Mouse (Mus musculus): ENCODE data around the gene Gm10570.

The Gm10570 gene

DNA sequence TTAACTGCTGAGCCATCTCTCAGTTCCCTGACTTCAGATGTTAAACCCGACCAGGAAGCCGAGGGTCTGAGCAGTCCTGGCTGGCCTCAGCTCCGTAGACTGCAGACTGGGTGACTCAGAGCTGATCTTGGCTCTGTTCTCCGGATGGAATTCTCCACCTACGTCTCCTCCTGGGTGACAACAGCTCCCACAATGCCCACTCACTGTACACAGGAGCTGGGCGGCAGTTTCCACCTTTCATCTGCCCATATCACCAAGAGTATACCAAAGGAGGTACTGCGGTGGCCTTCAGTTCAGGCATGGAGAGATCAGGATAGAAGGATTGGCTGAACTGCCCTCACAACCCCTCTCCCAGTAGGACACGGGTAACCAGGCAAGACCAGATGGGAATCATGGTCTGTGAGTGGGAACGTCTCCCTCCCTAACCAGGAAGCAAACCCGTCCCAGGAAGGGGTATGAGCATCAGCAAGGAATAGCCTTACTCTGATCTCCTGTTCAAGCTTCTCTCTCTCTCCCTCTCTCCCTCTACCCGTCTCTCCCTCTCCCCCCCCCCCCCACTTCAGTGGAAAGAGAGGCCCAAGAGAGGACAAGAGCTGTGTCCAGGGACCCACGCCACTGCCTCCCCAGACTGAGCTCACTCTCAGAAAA lies 34.7 kb downstream of the Gm10570 start:
- DNase-seq (ENCODE audit: low spot score in 2 of 2) = no peak

DNA sequence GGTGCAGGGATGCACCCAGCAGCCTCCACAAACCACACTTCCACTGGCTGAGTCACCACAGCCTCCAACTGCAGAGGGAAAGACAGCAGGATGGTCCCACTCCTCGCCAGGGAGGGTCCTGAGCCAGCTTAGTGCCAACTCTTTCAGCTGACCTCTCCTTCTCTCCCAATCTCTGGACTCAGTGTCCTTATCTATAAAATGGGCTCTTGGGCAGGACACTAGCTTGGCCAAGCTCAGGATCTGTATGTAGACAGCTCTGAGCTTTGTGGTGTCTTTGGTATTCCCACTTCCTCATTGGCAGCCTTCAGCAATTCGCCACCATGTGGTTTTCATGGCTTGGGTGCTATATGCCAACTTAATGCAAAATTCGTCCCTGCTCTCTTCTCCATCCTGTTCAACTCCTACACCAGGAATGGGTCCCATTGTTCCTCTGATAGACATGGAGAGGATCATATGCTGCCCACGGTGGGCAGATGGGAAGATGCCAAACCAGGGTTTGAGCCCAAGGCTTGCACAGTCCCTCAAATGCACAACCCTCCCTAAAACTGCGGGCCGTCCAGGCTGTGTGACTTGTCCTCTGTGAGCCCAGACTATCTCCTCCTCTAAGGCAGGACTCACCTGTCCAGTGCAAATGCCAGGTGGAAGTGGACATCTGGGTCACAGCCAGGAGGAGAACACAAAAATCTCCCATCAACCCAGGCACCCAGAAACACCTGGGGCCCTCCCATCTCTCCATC lies 37.7 kb downstream of the Gm10570 start:
- DNase-seq (ENCODE audit: low spot score in 2 of 2) = no peak

DNA sequence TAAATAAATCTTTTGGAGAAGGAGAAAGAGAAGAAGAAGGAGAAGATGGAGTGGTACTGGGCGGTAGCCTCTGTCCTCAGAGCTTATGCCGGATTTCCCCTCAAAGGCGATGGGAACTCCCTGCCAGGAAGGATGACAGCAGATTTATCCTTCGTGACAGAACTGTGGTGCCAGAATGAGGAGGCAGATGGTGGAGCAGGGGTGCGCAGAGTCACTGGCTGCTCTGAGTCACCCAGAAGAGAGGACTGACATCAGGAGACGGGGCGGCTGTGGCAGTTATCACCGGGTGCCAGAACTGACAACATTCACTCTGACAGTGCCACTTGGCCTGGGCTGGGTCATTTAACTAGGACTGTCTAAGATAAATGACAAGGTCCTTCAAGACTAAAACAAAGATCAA lies 38.4 kb downstream of the Gm10570 start:
- peak; percentile 48 to 57 for DNase-seq (ENCODE audit: low spot score in 2 of 2)

DNA sequence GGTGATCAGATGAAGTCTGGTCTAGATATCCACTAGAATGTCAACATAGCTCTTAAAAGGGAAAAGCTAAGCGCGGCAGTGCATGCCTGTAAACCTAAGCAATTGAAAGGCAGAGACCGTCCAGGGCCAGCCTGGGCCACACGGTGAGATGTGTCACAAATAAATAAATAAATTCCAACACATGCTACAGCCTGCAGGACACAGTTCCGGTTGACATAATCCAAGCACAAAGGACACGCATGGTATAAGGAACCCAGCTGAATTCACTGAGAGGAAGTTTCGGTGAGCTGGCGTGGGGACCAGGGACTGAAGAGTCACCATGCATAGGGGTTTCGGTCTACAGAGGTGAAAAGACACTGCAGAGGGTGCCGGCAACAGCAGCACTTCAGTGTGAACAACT lies 39.7 kb downstream of the Gm10570 start:
- no peak for DNase-seq (ENCODE audit: low spot score in 2 of 2)

DNA sequence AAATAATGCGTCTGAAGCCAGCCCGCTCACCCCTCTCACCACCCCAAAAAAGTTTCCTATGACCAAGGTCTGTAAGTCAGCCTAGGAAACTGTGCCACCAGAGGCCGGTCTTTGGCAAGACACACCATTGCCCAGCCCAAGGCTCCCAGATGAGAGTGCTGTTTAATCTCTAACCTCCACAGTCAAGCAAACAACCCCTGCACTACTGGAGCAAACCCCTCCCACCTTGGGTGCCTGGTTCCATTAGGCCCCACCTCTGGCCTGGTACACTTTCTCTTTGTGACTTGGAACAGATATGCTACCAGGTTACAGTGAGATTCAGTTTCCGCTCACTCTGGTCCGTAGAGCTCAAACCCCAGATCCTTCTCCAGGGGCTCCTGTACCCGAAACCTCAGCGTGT lies 41.4 kb downstream of the Gm10570 start:
- no peak for DNase-seq (ENCODE audit: low spot score in 2 of 2)

DNA sequence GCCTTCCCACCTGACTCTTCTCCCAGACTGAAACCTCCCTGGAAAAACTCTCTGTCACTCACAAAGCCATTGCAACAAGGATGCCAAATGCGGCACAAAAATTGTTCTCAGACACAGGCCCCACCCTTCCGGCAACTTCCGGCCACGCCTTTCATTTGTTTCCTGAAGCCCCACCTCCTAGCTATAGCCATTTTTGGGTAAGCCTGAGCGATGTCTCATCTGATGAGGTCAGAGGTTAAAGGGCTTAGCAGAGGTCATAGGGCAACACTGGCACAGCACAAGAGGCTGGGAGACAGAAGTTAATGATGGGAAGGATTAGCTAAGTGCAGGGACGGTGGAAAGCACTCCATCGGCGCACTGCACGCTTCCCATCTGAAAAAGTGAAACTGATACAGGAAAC lies 41.9 kb downstream of the Gm10570 start:
- DNase-seq (ENCODE audit: low spot score in 2 of 2) = no peak

DNA sequence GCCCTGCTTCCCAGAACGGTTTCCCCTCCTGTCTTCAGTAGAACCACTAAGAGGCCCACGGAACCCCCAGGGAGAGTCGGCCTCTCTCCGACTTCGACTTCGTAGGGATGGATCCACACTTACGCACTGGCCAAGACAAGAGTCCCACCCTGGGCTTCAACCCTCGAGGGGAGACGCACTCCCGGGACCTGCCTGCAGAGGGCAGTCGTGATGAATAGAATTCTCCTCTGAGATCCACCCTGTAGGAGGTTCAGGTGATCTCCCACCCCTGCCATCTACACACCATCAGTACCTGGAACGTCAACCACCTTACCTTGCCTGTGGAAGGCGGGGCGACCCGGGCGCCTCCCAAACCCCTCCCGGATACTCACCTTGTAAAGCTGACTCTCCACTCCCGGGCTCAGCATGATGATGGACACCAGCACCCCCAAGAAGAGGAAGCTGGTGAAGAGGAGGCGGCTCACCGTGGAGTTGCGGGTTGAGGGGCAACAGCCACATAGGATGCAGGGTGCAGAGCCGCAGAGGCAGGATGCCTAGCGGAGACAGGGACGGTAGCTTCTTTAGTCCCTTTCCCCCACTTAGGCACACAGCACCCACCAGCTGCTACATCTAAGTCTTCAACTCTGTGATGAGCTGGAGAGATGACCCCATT lies 43.6 kb downstream of the Gm10570 start:
- peak; percentile 26 to 36 for DNase-seq (ENCODE audit: low spot score in 2 of 2)

DNA sequence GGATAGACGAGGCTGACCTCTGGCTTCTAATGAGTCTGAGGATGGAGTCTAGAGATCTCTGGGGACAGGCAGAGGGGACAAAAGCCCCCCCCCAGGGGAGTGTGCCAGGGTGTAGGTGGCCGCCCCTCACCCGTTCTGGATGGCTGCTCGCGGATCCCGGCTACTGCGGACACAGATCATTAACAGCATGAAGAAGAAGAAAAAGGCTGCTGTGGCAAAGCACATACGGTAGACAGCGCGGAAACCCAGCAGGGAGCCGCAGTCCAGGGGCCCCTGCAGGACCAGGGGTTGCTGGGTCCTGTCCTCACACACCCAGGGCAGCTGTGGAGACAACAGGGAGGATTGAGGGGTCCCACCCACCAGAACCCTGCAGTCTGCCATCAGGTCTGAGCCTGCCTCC lies 44.3 kb downstream of the Gm10570 start:
- no peak for DNase-seq (ENCODE audit: low spot score in 2 of 2)

DNA sequence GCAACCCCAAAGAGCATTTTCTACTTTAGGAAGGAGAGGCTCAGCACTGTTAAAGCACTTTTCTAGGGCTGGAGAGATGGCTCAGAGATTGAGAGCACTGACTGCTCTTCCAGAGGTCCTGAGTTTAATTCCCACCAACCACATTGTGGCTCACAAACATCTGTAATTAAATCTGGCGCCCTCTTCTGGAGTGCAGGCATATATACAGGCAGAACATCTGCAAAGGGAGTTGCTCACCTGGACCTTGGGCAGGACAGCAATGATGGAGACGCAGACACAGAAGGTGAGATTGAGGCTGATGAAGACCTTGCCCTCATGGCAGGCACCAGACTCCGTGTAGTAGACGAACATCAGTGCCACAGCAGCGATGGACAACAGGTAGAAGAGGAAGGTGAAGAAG lies 48.1 kb downstream of the Gm10570 start:
- DNase-seq (ENCODE audit: low spot score in 2 of 2) = no peak
